Mouse (Mus musculus): ENCODE measurements around the gene Itk.

GRCm38 (mm10) chr11:46343886-46344546 lies 45.3 kb downstream of the Itk start:
- TF ChIP-seq MAX (IDR thresholded peaks at IDR 0.05) (no peak), USF1 (IDR thresholded peaks at IDR 0.05; ENCODE audit: low read depth) (no peak), CTCF (IDR thresholded peaks at IDR 0.05; ENCODE audit: control insufficient read depth, insufficient read depth, insufficient read length) (no peak), CEBPB (IDR thresholded peaks at IDR 0.05; ENCODE audit: low read depth) (no peak), MYOG (IDR thresholded peaks at IDR 0.05; ENCODE audit: control insufficient read depth, extremely low read depth, insufficient read length) (no peak), MYOD1 (IDR thresholded peaks at IDR 0.05; ENCODE audit: control insufficient read depth, insufficient read length, low read depth) (no peak), FOSL1 (IDR thresholded peaks at IDR 0.05; ENCODE audit: insufficient read depth, low read length, poor library complexity, severe bottlenecking) (no peak)
